Mouse (Mus musculus): ENCODE results near the gene Gm9844. TPM values are rescaled to one million over a fixed set of nuclear protein-coding genes. Genes with fewer than 3 reads are reported as not detected.

Gm9844 gene
- total and polyA plus RNA-seq, 3 experiments, result 1.4 to 25.1 (median 4.7) TPM

DNA sequence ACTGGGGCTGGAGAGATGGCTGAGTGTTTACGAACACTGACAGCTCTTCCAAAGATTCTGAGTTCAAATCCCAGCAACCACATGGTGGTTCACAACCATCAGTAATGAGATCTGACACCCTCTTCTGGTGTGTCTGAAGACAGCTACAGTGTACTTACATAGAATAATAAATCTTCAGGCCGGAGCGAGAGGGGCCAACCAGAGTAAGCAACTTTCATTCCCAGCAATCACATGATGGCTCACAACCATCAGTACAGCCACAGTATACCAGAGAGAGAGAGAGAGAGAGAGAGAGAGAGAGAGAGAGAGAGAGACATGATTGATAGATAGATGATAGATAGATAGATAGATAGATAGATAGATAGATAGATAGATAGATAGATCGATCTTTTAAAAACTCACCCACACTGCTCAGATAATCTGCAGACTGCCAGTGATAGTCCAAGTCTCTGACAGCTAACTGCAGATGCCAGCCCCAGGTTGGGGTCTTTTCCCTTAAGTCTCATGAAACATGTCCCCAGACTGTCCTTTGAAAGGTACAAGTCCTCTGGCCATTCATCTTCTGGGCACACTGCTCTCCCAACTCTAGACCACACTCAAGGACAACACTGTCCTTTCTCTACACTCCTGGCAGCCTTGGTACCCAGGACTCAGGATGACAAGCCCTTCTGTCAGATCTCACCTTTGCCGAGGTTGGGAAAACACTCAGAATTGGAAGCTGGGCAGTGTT lies 10.3 kb upstream of the Gm9844 start:
- Histone ChIP-seq H3K9me3 (replicated peaks; ENCODE audit: low read length) (no peaks in the 10 kb centered on the region), H3K4me3 (replicated peaks in 1 of 3; ENCODE audit: low read depth in 2 of 3, low read length in 2 of 3, poor library complexity in 1 of 3) (peak overlapping the region; percentile 42 to 64 (median 50)), H3K79me2 (replicated peaks; ENCODE audit: control insufficient read depth, extremely low read depth, insufficient read depth, poor library complexity, severe bottlenecking) (no peaks in the 10 kb centered on the region), H3K27me3 (replicated peaks) (no peaks in the 10 kb centered on the region), H3K36me3 (replicated peaks in 1 of 2; ENCODE audit: control insufficient read depth in 1 of 2, insufficient read depth in 1 of 2, low read length in 1 of 2) (no peaks in the 10 kb centered on the region), H3K4me1 (ENCODE audit: control insufficient read depth in 1 of 2, insufficient read depth in 2 of 2) (peaks cover 25 to 54% of the 10 kb centered on the region in 2 experiments), H3K9ac (ENCODE audit: insufficient read depth, low read depth) (peak overlapping the region; percentile 87), H3K4me2 (ENCODE audit: insufficient read depth, low read depth, poor library complexity, severe bottlenecking) (peak overlapping the region; percentile 62), H3K27ac (ENCODE audit: insufficient read depth, low read depth) (peak overlapping the region; percentile 70)
- peak in 1 of 2 experiments; percentile 35; a peak in 1 of 4 replicates for TF ChIP-seq CTCF (conservative IDR thresholded peaks at IDR 0.05 in 1 of 2, IDR thresholded peaks at IDR 0.05 in 1 of 2; ENCODE audit: low read depth in 2 of 2, low read length in 2 of 2)
- peak; percentile 40; the same call in 1 of the 2 replicates for TF ChIP-seq MYC (IDR thresholded peaks at IDR 0.05; ENCODE audit: low read depth, low read length)
- 0 out of 2 replicates have a peak, but pooled peaks have one; percentile 19 for TF ChIP-seq SIN3A (IDR thresholded peaks at IDR 0.05; ENCODE audit: low read length)
- no peak for TF ChIP-seq POLR2A (IDR thresholded peaks at IDR 0.05; ENCODE audit: low read depth, low read length)
- no peak for TF ChIP-seq MAX (IDR thresholded peaks at IDR 0.05; ENCODE audit: low read length)
- TF ChIP-seq POLR2AphosphoS2 (IDR thresholded peaks at IDR 0.05; ENCODE audit: low read depth, low read length), result no peak
- no peak for TF ChIP-seq E2F4 (IDR thresholded peaks at IDR 0.05; ENCODE audit: insufficient replicate concordance, low read depth, low read length)
- 0 out of 2 replicates have a peak, but pooled peaks have one; percentile 14 for TF ChIP-seq MXI1 (IDR thresholded peaks at IDR 0.05; ENCODE audit: low read depth, low read length)
- peak; percentile 53 for DNase-seq (ENCODE audit: extremely low read depth)
- dilution Hi-C loops (cut with MboI; ENCODE audit: extremely low pct_ligation_motif_present, extremely low pct_unique_long_range_greater_than_20kb, low sequenced_read_pairs), result no loop called here
- in situ Hi-C loops (cut with MboI; ENCODE audit: low pct_ligation_motif_present, low pct_unique_long_range_greater_than_20kb, low sequenced_read_pairs), result loop anchor here (10.0 kb wide), 1 partner anchor 53 kb away; the partner anchor contains the start of gene Arhgef1

DNA sequence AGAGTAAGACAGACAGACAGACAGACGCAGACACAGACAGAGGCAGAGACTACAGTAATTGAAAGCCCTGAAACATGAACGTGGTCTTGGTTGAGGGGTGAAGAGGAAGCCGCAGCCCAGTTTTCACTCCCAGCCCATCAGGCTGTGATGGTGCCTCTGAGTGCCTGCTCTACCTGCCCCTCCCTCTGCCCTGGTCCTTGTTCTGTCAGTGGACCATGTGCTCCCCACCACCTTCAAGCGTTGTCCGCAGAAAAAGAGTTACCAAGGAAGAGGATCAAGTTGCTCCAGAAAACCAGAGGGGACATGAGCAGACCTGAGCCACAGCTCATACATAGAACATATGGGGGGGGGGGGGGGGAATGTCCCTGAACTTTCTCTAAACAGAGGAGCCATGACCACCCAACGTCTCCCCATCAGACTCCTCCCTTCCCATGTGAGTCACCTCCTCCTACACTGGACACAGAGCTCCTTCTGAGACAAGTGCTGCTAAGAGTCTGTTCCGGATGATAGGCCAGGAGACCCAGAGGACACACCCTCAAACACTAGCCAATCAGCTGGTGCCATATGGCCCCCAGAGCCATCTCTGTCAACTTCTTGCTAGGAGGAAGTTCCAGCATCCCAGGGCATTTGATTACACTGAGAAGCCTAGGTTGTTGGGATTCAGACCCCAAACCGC lies 9.3 kb upstream of the Gm9844 start:
- TF ChIP-seq ZMIZ1 (IDR thresholded peaks at IDR 0.05; ENCODE audit: low read depth, low read length), result peak; percentile 67; the same call in 1 of the 2 replicates
- peak; percentile 47; the same call in 1 of the 2 replicates for TF ChIP-seq NELFE (IDR thresholded peaks at IDR 0.05; ENCODE audit: low read depth, low read length)
- TF ChIP-seq UBTF (IDR thresholded peaks at IDR 0.05; ENCODE audit: low read depth, low read length), result no peak
- peak; percentile 93 for TF ChIP-seq TBP (conservative IDR thresholded peaks at IDR 0.05; ENCODE audit: low read depth, low read length)
- TF ChIP-seq POLR2A (IDR thresholded peaks at IDR 0.05; ENCODE audit: low read depth, low read length), result peak; percentile 90
- TF ChIP-seq MYC (IDR thresholded peaks at IDR 0.05; ENCODE audit: low read depth, low read length), result peak; percentile 52; the same call in 1 of the 2 replicates
- no peak for TF ChIP-seq JUND (conservative IDR thresholded peaks at IDR 0.05; ENCODE audit: low read depth, low read length)
- peak; percentile 89 for TF ChIP-seq MXI1 (IDR thresholded peaks at IDR 0.05; ENCODE audit: low read depth, low read length)
- TF ChIP-seq ETS1 (conservative IDR thresholded peaks at IDR 0.05; ENCODE audit: low read depth, low read length), result peak; percentile 45; the same call in 1 of the 2 replicates
- TF ChIP-seq USF2 (conservative IDR thresholded peaks at IDR 0.05; ENCODE audit: low read depth, low read length), result no peak
- TF ChIP-seq POLR2AphosphoS2 (IDR thresholded peaks at IDR 0.05; ENCODE audit: low read depth, low read length), result peak; percentile 52; the same call in 1 of the 2 replicates
- TF ChIP-seq GABPA (IDR thresholded peaks at IDR 0.05; ENCODE audit: insufficient replicate concordance, low read depth, low read length), result no peak
- peak; percentile 60 for TF ChIP-seq ELF1 (IDR thresholded peaks at IDR 0.05; ENCODE audit: low read depth, low read length)
- no peak for TF ChIP-seq MAFK (IDR thresholded peaks at IDR 0.05; ENCODE audit: insufficient replicate concordance, low read length)
- TF ChIP-seq SIN3A (IDR thresholded peaks at IDR 0.05; ENCODE audit: low read length), result peak; percentile 30
- TF ChIP-seq TCF12 (IDR thresholded peaks at IDR 0.05; ENCODE audit: low read depth, low read length), result peak; percentile 88
- TF ChIP-seq RCOR1 (conservative IDR thresholded peaks at IDR 0.05; ENCODE audit: low read depth, low read length), result no peak
- no peak for TF ChIP-seq MAZ (IDR thresholded peaks at IDR 0.05; ENCODE audit: low read depth, low read length)
- TF ChIP-seq IRF4 (IDR thresholded peaks at IDR 0.05; ENCODE audit: low read depth, low read length), result 0 out of 2 replicates have a peak, but pooled peaks have one; percentile 11
- peak; percentile 79 for TF ChIP-seq MAX (IDR thresholded peaks at IDR 0.05; ENCODE audit: low read length)
- Histone ChIP-seq H3K9ac (ENCODE audit: insufficient read depth, low read depth) (peak overlapping the region; percentile 87), H3K36me3 (replicated peaks in 1 of 2; ENCODE audit: control insufficient read depth in 1 of 2, insufficient read depth in 1 of 2, low read length in 1 of 2) (no peaks in the 10 kb centered on the region), H3K79me2 (replicated peaks; ENCODE audit: control insufficient read depth, extremely low read depth, insufficient read depth, poor library complexity, severe bottlenecking) (no peaks in the 10 kb centered on the region), H3K27ac (ENCODE audit: insufficient read depth, low read depth) (peak overlapping the region; percentile 70), H3K9me3 (replicated peaks; ENCODE audit: low read length) (no peaks in the 10 kb centered on the region), H3K4me1 (ENCODE audit: control insufficient read depth in 1 of 2, insufficient read depth in 2 of 2) (peaks cover 18 to 46% of the 10 kb centered on the region in 2 experiments; a peak in 3 of 4 replicates), H3K4me2 (ENCODE audit: insufficient read depth, low read depth, poor library complexity, severe bottlenecking) (peak overlapping the region; percentile 62), H3K27me3 (replicated peaks) (no peaks in the 10 kb centered on the region), H3K4me3 (replicated peaks in 1 of 3; ENCODE audit: low read depth in 2 of 3, low read length in 2 of 3, poor library complexity in 1 of 3) (peak overlapping the region; percentile 42 to 64 (median 50))
- in situ Hi-C loops (cut with MboI; ENCODE audit: low pct_ligation_motif_present, low pct_unique_long_range_greater_than_20kb, low sequenced_read_pairs), result loop anchor here (10.0 kb wide), 1 partner anchor 52 kb away; the partner anchor contains the start of gene Arhgef1
- peak; percentile 96 for DNase-seq (ENCODE audit: extremely low read depth)
- dilution Hi-C loops (cut with MboI; ENCODE audit: extremely low pct_ligation_motif_present, extremely low pct_unique_long_range_greater_than_20kb, low sequenced_read_pairs), result no loop called here
